Mouse (Mus musculus): ENCODE data around the gene Gpr3. TPM values are rescaled to one million over a fixed set of nuclear protein-coding genes. Genes with fewer than 3 reads are reported as not detected.

The Gpr3 gene
- polyA plus RNA-seq, 1 experiment = not detected

GRCm38 (mm10) chr4:133234771-133235170, 22.4 kb upstream of the Gpr3 start:
- no peak overlapping the region for H3K4me3 ChIP-seq (ENCODE audit: insufficient read depth, low read length)
- peaks cover 13% of the 10 kb centered on the region for H3K4me1 ChIP-seq (ENCODE audit: control insufficient read depth, insufficient read depth, low read length)
- H3K27ac ChIP-seq (ENCODE audit: insufficient read depth, low read depth, low read length) = no peak overlapping the region
- TF ChIP-seq POLR2A (IDR thresholded peaks at IDR 0.05; ENCODE audit: borderline replicate concordance, low read depth, low read length) (no peak), CTCF (IDR thresholded peaks at IDR 0.05; ENCODE audit: low read depth, low read length) (no peak)

GRCm38 (mm10) chr4:133233285-133233976, 21.1 kb upstream of the Gpr3 start:
- H3K4me3 ChIP-seq (ENCODE audit: insufficient read depth, low read length) = no peak overlapping the region
- H3K4me1 ChIP-seq (ENCODE audit: control insufficient read depth, insufficient read depth, low read length) = peaks cover 9% of the 10 kb centered on the region
- no peak overlapping the region for H3K27ac ChIP-seq (ENCODE audit: insufficient read depth, low read depth, low read length)
- TF ChIP-seq CTCF (IDR thresholded peaks at IDR 0.05; ENCODE audit: low read depth, low read length) = peak; percentile 80
- TF ChIP-seq POLR2A (IDR thresholded peaks at IDR 0.05; ENCODE audit: borderline replicate concordance, low read depth, low read length) = no peak

GRCm38 (mm10) chr4:133229582-133229981, 17.2 kb upstream of the Gpr3 start:
- no peak overlapping the region for H3K27ac ChIP-seq (ENCODE audit: insufficient read depth, low read depth, low read length)
- no peak for TF ChIP-seq POLR2A (IDR thresholded peaks at IDR 0.05; ENCODE audit: borderline replicate concordance, low read depth, low read length)
- TF ChIP-seq CTCF (IDR thresholded peaks at IDR 0.05; ENCODE audit: low read depth, low read length) = no peak
- H3K4me1 ChIP-seq (ENCODE audit: control insufficient read depth, insufficient read depth, low read length) = no peaks in the 10 kb centered on the region
- H3K4me3 ChIP-seq (ENCODE audit: insufficient read depth, low read length) = no peak overlapping the region

- H3K27ac ChIP-seq (ENCODE audit: insufficient read depth, low read depth, low read length) = no peak overlapping the region
- no peaks in the 10 kb centered on the region for H3K4me1 ChIP-seq (ENCODE audit: control insufficient read depth, insufficient read depth, low read length)
- TF ChIP-seq POLR2A (IDR thresholded peaks at IDR 0.05; ENCODE audit: borderline replicate concordance, low read depth, low read length) = no peak
- no peak for TF ChIP-seq CTCF (IDR thresholded peaks at IDR 0.05; ENCODE audit: low read depth, low read length)
- no peak overlapping the region for H3K4me3 ChIP-seq (ENCODE audit: insufficient read depth, low read length)
Observed at GRCm38 (mm10) chr4:133227636-133228035, 15.3 kb upstream of the Gpr3 start.

GRCm38 (mm10) chr4:133226073-133226472, 13.7 kb upstream of the Gpr3 start:
- Histone ChIP-seq H3K4me3 (ENCODE audit: insufficient read depth, low read length) (no peak overlapping the region), H3K4me1 (ENCODE audit: control insufficient read depth, insufficient read depth, low read length) (no peaks in the 10 kb centered on the region), H3K27ac (ENCODE audit: insufficient read depth, low read depth, low read length) (no peak overlapping the region)
- no peak for TF ChIP-seq CTCF (IDR thresholded peaks at IDR 0.05; ENCODE audit: low read depth, low read length)
- no peak for TF ChIP-seq POLR2A (IDR thresholded peaks at IDR 0.05; ENCODE audit: borderline replicate concordance, low read depth, low read length)

- no peak overlapping the region for H3K4me3 ChIP-seq (ENCODE audit: insufficient read depth, low read length)
- no peaks in the 10 kb centered on the region for H3K4me1 ChIP-seq (ENCODE audit: control insufficient read depth, insufficient read depth, low read length)
- TF ChIP-seq POLR2A (IDR thresholded peaks at IDR 0.05; ENCODE audit: borderline replicate concordance, low read depth, low read length) (no peak), CTCF (IDR thresholded peaks at IDR 0.05; ENCODE audit: low read depth, low read length) (no peak)
- H3K27ac ChIP-seq (ENCODE audit: insufficient read depth, low read depth, low read length) = no peak overlapping the region
Observed at GRCm38 (mm10) chr4:133223875-133224274, 11.5 kb upstream of the Gpr3 start.

- no peak overlapping the region for H3K4me3 ChIP-seq (ENCODE audit: insufficient read depth, low read length)
- no peak overlapping the region for H3K27ac ChIP-seq (ENCODE audit: insufficient read depth, low read depth, low read length)
- TF ChIP-seq CTCF (IDR thresholded peaks at IDR 0.05; ENCODE audit: low read depth, low read length) (no peak), POLR2A (IDR thresholded peaks at IDR 0.05; ENCODE audit: borderline replicate concordance, low read depth, low read length) (no peak)
- no peaks in the 10 kb centered on the region for H3K4me1 ChIP-seq (ENCODE audit: control insufficient read depth, insufficient read depth, low read length)
Observed at GRCm38 (mm10) chr4:133221701-133222100, 9.4 kb upstream of the Gpr3 start.

- no peaks in the 10 kb centered on the region for H3K4me1 ChIP-seq (ENCODE audit: control insufficient read depth, insufficient read depth, low read length)
- H3K27ac ChIP-seq (ENCODE audit: insufficient read depth, low read depth, low read length) = no peak overlapping the region
- TF ChIP-seq CTCF (IDR thresholded peaks at IDR 0.05; ENCODE audit: low read depth, low read length) (no peak), POLR2A (IDR thresholded peaks at IDR 0.05; ENCODE audit: borderline replicate concordance, low read depth, low read length) (no peak)
- no peak overlapping the region for H3K4me3 ChIP-seq (ENCODE audit: insufficient read depth, low read length)
Observed at GRCm38 (mm10) chr4:133220656-133221055, 8.3 kb upstream of the Gpr3 start.

- Histone ChIP-seq H3K4me1 (ENCODE audit: control insufficient read depth, insufficient read depth, low read length) (no peaks in the 10 kb centered on the region), H3K27ac (ENCODE audit: insufficient read depth, low read depth, low read length) (no peak overlapping the region), H3K4me3 (ENCODE audit: insufficient read depth, low read length) (no peak overlapping the region)
- TF ChIP-seq POLR2A (IDR thresholded peaks at IDR 0.05; ENCODE audit: borderline replicate concordance, low read depth, low read length) (no peak), CTCF (IDR thresholded peaks at IDR 0.05; ENCODE audit: low read depth, low read length) (no peak)
Observed at GRCm38 (mm10) chr4:133218745-133219144, 6.4 kb upstream of the Gpr3 start.

GRCm38 (mm10) chr4:133217641-133218040, 5.3 kb upstream of the Gpr3 start:
- no peak overlapping the region for H3K4me3 ChIP-seq (ENCODE audit: insufficient read depth, low read length)
- TF ChIP-seq POLR2A (IDR thresholded peaks at IDR 0.05; ENCODE audit: borderline replicate concordance, low read depth, low read length) = no peak
- peak; percentile 94 for TF ChIP-seq CTCF (IDR thresholded peaks at IDR 0.05; ENCODE audit: low read depth, low read length)
- no peak overlapping the region for H3K27ac ChIP-seq (ENCODE audit: insufficient read depth, low read depth, low read length)
- H3K4me1 ChIP-seq (ENCODE audit: control insufficient read depth, insufficient read depth, low read length) = no peaks in the 10 kb centered on the region; the same call in 1 of the 2 replicates
